Mouse (Mus musculus): ENCODE measurements around the gene Arsg. TPM values are rescaled to one million over a fixed set of nuclear protein-coding genes. Genes with fewer than 3 reads are reported as not detected.

The Arsg gene
- polyA plus RNA-seq, 1 experiment from 2014 or later, result 9.9 TPM

- 10% methylated on average over 2 of the region's 2 CpGs for WGBS
- Histone ChIP-seq H3K27me3 (ENCODE audit: insufficient read depth, low read length) (no peaks in the 10 kb centered on the region), H3K27ac (no peak overlapping the region), H3K4me1 (replicated peaks; ENCODE audit: insufficient read depth, low read length) (peaks cover 7% of the 10 kb centered on the region; the same call in 1 of the 2 replicates), H3K4me3 (replicated peaks; ENCODE audit: low read depth, low read length) (no peak overlapping the region), H3K9me3 (replicated peaks; ENCODE audit: low read length) (no peaks in the 10 kb centered on the region), H3K9ac (ENCODE audit: low read depth, low read length) (no peak overlapping the region), H3K4me2 (ENCODE audit: low read length) (no peak overlapping the region), H3K36me3 (ENCODE audit: insufficient read depth, low read length) (no peaks in the 10 kb centered on the region)
- TF ChIP-seq CTCF (IDR thresholded peaks at IDR 0.05; ENCODE audit: low read depth), result peak; percentile 83
- DNase-seq (ENCODE audit: low spot score) (peak; percentile 79), ATAC-seq (replicated peaks; ENCODE audit: low FRiP score, low read depth) (no peak)
These were observed 148.0 kb downstream of the Arsg start for GRCm38 (mm10) chr11:109621183-109621582.

- H3K27ac ChIP-seq, result no peak overlapping the region
- no peaks in the 10 kb centered on the region for H3K9me3 ChIP-seq (replicated peaks; ENCODE audit: low read length)
- WGBS, result 5% methylated on average over 15 of the region's 15 CpGs
- H3K36me3 ChIP-seq (ENCODE audit: insufficient read depth, low read length), result no peaks in the 10 kb centered on the region
- TF ChIP-seq CTCF (IDR thresholded peaks at IDR 0.05; ENCODE audit: low read depth), result no peak
- peak overlapping the region; percentile 14; the same call in 1 of the 2 replicates for H3K9ac ChIP-seq (ENCODE audit: low read depth, low read length)
- H3K4me2 ChIP-seq (ENCODE audit: low read length), result peak overlapping the region; percentile 53
- DNase-seq (ENCODE audit: low spot score) (peak; percentile 63), ATAC-seq (replicated peaks; ENCODE audit: low FRiP score, low read depth) (no peak)
- H3K4me1 ChIP-seq (replicated peaks; ENCODE audit: insufficient read depth, low read length), result 0 out of 2 replicates have a peak, but pooled peaks cover 7% of the 10 kb centered on the region
- peak overlapping the region; percentile 0; the same call in 1 of the 2 replicates for H3K4me3 ChIP-seq (replicated peaks; ENCODE audit: low read depth, low read length)
- no peaks in the 10 kb centered on the region for H3K27me3 ChIP-seq (ENCODE audit: insufficient read depth, low read length)
These were observed 149.4 kb downstream of the Arsg start for GRCm38 (mm10) chr11:109622518-109623037.

Small RNA genes within 50 kb of the gene (microRNA-seq; reads per million reads assigned to microRNA genes)
- gene Gm25540, result not detected

Other genes starting within 250 kb of the Arsg start
- gene Rgs9, start 175.2 kb upstream of the Arsg start, polyA plus RNA-seq (2015; fragmentation: Nextera tagmentation; extraction: Ambion mirVana), result 0.99 and 1.1 TPM in 2 replicates
- 33.9 and 36.2 TPM in 2 replicates for gene Gna13, start 110.5 kb upstream of the Arsg start, polyA plus RNA-seq (2015; fragmentation: Nextera tagmentation; extraction: Ambion mirVana)
- 0.04 TPM in 1 of 2 replicates, not detected in the other for gene 9930022D16Rik, start 59.5 kb upstream of the Arsg start, polyA plus RNA-seq (2015; fragmentation: Nextera tagmentation; extraction: Ambion mirVana)
- gene Amz2, start 47.4 kb upstream of the Arsg start, polyA plus RNA-seq (2015; fragmentation: Nextera tagmentation; extraction: Ambion mirVana), result 30.4 and 32.8 TPM in 2 replicates
- gene Slc16a6, start 224 bp downstream of the Arsg start, polyA plus RNA-seq (2015; fragmentation: Nextera tagmentation; extraction: Ambion mirVana), result 5.3 and 7.8 TPM in 2 replicates
- 42.0 and 42.6 TPM in 2 replicates for gene Wipi1, start 138.6 kb downstream of the Arsg start, polyA plus RNA-seq (2015; fragmentation: Nextera tagmentation; extraction: Ambion mirVana)
- 340 and 372 TPM in 2 replicates for gene Prkar1a, start 176.0 kb downstream of the Arsg start, polyA plus RNA-seq (2015; fragmentation: Nextera tagmentation; extraction: Ambion mirVana)
- gene Fam20a, start 248.9 kb downstream of the Arsg start, polyA plus RNA-seq (2015; fragmentation: Nextera tagmentation; extraction: Ambion mirVana), result 4.9 and 5.8 TPM in 2 replicates